Mouse (Mus musculus) neutrophil, adult 5-6 weeks (primary cell): ENCODE results near the gene Myrfl. TPM values are rescaled to one million over a fixed set of nuclear protein-coding genes. Genes with fewer than 3 reads are reported as not detected.

Experiments used
- ATAC-seq: fragments of 151-379, 151-347 bp; 2 replicates; pipeline ENCODE4 v1.8.0; 2017; ENCODE audit warnings: mild to moderate bottlenecking, moderate TSS enrichment; ENCODE audit not compliant: insufficient number of reproducible peaks, poor library complexity, low FRiP score, severe bottlenecking; ENCODE audit errors: extremely low read depth
- total RNA-seq: library from RNA; stranded (forward); fragments of 200-1000 nt; gene quantifications from 2 replicates; pipeline ENCODE4 v1.2.3, GENCODE M21; 2017

Gene Myrfl
- total RNA-seq, 1 experiment from 2014 or later, result 0.12 TPM

DNA sequence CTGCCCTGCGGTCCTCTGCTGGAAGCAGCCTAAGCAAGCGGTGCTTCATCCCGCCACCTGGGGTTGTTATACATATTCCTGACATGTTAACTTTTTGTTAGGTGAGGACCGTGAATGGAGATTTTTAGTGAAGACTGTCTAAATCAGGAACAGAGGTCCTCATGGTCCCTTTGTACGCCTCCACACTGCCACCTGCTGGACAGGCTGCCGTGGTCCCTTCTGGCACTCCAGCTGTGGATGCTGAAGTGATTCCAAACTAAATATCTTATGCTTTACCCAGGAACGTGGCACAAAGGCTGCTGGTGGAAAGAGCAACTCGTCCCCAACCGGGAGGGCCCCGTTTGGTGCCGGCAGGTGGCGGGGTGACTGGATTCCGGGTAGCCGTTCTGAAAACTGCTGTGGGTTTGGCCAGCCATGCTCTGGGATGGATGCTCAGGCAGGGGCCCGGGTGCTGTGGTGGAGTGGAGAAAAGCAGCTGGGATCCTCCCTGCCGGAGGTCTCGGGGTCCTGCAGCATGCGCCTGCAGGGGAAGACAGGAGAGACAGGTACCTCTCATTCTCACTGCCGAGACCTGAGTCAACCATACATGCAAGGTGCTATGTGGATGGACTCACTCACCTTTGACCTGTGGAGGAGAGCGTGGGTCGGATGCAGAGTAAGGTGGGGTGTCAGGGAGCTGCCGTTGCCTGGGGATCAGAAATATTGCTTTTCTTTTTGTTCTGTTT is 47.8 kb downstream of the Myrfl start:
- peak; percentile 47; the same call in 1 of the 2 replicates for ATAC-seq

DNA sequence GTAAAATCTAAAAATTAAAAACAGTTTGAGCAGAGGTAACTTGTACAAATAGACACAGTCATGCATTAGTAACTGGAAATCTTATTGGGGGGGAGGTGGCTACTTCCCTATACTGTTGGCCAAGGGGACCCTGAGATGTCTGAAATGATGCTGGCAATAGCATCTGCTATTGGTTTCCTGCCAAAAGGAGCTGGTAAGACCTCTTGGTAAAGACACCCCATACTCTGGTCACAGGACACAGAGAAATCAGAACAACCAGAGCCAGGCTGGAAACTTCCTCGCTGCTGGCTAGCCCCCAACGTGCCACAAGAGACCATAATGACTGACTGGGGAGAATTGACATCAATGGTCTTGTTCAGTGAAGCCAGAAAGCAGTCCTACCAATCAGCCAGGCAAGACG is 55.2 kb downstream of the Myrfl start:
- ATAC-seq, result no peak

DNA sequence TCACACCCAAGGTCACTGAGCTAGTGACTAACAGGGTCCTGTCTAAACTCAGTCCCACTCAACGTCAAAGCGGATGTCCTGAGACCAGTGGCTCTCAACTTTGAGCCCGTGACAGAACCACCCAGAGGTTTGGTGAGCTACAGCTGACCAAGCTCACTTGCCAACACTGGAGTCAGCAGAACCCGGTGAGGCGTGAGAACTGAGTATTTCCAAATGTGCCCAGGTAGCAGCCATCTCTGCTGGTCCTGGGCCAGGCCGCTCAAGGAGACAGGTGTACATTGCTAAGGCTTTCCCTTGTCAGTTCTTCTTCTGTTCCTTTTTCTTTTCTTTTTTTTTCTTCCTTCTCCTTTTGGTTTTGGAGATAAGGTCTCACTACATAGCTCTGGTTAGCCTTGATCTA is 66.0 kb downstream of the Myrfl start:
- no peak for ATAC-seq

DNA sequence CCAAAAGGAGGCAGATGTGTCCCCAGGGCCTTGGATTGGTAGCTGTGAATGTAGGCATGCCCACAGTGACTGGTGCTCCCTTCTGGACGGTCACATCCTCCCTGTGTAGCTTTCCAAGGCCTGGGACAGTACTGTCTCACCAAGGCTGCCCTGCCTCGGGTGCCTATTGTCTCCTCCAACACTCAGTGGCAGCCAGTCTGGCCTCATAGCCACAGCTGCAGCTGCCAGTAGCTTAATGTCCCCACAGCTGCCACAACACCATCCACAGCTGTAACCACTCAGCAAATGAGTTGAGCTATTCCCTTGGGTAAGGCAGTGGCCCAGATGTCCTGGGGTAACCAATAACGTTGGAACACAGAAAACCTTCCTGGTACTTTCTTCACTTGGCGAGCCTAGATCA is 68.6 kb downstream of the Myrfl start:
- ATAC-seq, result no peak

DNA sequence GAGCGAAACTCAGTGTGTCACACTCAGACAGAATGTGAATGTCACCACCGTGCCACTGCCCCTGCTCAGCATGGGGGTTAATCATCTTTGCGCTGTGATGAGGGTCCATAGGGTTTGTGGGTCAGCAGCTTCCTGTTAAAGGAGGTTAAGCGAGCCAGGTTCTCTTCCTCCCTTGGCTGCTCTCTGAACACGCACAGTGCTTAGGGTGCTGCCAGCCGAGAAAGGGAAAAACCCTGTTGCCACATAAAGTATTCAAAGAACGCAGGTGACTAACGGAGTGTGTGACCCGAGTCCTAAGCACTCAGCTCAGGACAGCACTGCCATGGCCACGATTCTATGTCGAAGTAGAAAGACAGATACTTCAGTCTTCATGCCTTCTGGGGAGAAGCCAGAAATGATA is 69.4 kb downstream of the Myrfl start:
- no peak for ATAC-seq

DNA sequence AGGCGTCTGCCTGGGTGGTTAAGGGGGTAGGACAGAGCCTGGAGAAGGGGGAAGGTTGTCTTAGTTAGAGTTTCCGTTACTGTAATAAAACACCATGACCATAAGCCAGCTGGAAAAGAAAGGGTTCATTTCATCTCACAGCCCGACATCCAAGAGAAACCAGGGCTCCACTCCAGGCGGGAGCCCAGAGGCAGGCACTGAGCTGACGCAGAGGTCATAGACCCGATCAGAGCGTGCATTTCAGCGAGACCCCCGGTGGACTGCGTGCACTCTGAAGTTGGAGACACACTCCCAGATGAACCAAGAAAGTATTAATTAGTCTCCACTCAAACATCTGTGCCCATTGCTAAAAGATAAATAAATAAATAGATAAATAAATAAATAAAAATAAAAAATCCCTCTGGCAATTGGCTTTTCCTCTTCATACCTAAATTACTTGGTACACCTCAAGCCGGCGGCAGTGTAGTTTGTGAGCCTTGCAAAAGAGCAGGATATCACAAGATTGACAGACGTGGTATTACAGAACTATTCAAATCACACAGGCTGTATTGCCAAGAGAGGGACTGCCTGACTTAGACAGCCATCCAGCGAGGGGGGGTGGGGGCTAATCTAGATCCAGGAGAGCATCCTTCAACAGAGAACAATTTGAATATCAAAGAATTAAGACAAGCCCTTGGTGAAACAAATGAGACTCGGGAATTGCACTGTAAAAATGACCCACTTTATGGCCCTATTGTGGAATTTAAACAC is 81.2 kb downstream of the Myrfl start:
- ATAC-seq, result no peak

DNA sequence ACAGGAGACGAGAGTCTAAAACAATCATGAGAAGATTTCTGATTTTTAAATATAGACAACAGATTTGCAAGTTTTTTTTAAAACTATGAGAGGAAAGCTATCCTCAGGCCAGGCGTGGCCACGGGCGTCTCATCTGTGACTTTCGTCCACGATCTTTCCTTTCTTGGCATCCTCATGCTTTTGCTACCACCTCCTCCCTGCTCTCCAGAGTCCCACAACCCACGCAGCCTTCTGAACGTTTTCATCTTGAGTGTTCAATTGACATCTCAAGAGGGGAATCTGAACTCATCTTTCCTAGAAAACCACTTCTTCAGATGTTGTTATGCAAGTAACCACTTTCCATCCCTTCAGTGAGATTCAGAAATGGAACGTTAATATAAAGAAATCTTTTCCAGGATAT is 83.6 kb downstream of the Myrfl start:
- ATAC-seq, result no peak

DNA sequence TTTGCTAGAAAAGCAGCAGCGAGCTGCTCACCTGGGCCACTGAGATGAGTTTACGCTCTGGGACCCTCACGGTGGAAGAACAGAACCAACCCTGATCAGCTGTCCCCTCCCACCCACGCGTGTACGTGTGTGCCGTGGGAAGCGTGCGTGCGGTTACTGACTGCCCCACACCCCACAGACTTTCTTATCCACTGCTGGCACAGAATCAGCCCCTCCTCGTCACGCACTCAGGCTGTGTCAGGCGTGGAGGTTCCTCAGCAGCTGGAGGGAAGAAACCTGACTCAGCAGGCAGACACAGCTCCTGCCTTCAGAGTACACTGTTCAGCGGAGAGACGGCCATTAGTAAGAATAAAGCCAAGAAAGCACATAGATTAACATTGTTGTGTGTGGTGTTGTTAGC is 86.0 kb downstream of the Myrfl start:
- no peak for ATAC-seq

DNA sequence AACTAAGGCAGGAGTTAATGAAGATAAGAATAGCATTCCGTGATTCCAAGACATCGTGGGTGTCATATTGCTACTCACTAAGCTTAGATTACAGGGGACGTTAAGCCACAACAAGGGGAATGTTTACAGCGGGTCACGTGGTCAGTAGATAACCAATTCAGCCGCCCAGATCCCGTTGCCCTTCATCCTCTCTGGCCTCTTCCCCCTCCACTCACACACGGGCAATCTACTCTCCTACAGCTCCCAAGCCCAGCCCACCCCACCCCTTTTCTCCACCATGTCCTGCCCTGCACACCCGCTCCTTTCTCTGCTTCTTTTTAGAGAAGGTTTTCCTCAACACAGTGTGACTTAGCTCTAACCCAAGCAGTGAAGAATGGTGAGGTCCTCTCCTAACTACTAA is 87.3 kb downstream of the Myrfl start:
- ATAC-seq, result no peak

DNA sequence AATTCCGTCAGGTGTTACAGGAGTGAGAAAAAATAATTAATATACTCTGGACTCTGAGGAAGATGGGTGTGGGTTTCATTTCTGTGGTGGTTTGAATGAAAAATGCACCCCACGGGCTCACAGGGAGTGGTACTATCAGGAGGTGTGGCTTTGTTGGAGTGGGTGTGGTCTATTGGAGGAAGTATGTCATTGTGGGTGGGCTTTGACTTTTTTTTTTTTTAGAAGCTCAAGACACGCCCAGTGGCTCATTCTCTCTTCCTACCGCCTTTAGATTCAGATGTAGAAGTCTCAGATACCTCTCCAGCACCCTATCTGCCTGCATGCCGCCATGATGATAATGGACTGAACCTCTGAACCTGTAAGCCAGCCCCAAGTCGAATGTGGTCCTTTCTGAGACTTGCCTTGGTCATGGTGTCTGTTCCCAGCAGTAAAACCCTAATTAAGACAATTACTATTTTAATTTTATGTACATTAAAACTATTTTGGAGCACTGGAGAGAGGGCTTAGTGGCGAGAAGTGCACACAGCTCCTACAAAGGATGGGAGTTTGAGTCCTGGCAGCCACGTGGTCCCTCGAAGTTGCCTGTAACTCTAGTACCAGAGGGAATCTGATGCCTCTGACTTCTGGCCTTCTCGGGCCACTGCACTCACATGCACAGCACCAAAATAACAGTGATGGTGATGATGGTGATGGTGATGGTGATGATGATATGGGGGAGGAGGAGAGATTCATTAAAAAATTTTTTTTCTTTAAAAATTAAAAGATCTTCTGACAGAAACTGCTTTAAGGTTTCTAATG is 88.0 kb downstream of the Myrfl start:
- ATAC-seq, result no peak

DNA sequence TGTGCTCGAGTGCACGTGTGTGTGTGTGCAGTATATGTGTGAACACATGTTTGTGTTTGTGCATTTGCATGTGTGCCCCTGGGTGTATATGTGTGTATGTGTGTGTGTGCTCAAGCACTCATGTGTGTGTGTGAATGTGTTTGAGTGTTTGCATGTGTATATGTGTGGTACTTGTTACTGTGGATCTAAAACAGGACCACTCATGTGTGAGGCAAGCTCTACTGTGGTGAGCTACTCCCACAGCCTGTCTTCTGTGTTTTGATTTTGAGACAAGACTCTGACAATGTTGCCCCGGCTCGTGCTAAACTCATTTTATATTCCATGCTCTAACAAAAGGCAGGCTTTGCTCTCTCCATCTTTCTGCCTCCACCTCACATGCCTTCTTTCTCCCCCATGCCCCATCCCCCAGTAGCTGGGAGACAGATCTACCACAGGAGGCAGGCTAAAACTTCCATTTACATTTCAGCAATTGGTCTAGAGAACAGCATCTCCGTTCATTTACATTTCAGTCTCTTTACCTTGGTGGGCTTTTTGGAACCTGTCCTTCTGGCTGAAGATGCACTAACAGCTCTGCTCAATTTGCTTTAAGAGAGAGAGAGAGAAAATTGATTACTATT is 94.4 kb downstream of the Myrfl start:
- ATAC-seq, result no peak

DNA sequence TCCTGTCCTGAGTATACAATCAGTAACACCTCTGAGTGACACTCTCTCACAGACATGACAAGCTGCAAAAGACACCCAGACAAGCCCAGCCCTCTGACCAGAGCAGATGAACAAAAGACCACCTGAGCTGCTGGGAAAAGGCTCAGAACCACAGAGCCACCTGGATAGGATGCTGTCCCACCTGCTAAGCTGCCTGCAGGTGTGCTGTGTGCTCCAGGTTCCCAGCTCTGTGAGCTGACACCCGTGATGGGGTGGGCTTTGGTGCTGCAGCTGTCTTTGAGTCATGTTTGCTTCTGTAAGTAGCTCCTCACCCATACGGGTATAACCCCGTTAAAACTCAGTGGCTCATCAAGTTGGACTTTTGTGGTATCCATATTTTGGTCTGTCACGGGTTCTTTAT is 95.4 kb downstream of the Myrfl start:
- no peak for ATAC-seq

DNA sequence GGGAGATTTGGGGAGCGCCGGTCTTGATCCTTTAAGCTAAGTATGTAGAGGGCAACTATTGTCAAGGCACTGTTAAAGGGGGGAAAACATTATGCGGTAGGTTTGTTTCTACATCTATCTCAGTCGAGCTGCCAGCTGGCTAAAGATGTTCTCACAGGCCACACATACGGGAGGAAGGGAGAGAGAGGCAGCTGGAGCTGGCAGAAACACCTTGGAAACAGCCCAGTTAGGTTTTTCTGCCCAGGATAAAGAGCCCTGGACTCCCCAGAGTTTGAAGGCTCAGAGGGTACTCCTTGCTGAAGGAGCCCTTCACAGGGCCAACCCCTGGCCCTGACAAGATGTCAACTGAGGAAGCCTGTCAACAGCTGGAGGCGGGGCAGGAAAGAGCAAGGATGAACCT is 100.7 kb downstream of the Myrfl start:
- ATAC-seq, result no peak

DNA sequence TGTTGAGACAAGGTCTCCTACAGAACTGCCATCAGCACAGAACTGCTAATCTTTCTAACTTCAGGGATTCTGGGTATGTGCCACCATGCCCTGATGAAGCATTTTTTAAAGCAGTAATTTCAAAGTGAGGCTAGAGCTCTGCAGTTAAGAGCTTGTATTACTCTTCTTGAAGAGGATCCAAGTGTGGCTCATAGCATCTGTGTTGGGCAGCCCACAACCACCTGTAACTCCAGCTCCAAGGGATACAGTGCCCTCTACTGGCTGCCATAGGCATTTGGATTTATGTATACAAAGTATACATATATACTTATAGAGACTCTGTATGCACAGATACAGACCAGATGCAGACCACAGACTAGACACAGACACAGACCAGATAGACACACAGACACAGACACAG is 107.6 kb downstream of the Myrfl start:
- 0 out of 2 replicates have a peak, but pooled peaks have one; percentile 26 for ATAC-seq

DNA sequence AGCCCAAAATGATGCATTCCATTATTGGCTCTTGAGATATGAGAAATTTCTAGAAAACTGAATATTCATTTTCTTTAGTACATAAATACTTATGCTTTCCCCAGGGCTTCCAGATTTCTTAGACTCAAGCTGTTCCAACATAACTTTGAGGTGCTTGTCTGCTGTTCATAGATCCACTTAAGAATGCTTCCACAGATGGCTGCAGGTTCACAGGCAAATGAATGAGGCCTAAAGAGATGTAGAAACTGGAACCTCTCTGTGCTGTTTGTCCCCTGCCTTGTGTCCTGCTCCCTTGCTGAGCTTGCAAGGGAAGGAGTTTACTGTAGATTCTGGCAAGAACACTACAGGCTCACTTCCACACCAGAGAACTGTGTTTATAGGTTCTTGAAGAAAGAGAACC is 108.3 kb downstream of the Myrfl start:
- no peak for ATAC-seq

DNA sequence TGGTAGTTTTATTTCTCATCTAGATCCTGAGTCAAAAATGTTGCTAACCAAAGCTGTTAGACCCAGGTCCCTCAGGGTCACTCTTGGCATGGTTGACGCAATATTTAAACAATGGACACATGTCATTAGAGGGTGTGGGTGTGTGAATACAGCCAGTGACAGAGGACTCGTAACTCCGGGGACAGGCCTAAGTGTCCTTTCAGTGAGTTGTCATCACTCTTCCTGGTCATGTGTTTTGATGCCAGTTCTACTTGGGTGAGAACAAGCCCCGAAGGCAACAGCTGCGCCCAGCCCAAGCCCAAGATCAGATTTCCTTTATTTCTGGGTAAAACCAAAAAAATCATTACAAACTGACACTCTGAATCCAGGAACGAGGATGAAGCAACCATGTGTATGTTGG is 112.6 kb downstream of the Myrfl start:
- no peak for ATAC-seq

DNA sequence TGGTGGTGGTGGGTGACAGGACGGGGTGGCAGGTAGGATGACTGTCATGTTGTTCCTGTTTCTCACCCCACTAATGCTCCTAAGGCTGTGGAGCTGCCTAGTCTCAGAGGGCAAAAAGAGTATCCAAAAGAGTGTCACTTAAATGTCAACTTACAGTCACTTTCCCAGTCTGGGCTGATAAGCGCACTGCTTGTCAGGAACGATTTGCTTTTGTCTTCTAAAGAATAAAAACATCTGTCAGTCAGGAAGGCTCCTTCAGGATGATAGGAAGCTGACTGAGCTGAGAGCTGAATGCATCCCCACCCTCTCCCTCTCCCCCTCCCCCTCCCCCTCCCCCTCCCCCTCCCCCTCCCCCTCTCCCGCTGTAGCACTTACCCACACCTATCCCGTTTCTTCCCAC is 113.7 kb downstream of the Myrfl start:
- ATAC-seq, result no peak

DNA sequence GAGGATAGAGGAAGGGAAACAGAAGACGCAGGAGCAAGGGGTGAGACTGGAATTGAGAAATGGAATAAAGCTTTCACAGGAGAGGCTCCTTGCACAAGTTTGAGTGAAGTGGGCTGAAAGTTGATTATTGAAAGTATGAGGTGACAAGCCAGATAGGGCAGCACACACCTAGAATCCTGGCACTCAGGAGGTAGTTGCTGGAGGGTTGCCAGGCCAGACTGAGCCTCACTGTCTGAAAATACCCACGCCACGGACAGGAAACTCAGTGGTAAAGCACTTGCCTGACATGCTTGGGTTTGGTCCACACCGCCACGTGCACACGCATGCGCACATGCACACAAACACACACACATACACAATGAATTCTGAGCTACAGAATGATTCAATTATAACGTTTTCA is 118.8 kb downstream of the Myrfl start:
- no peak for ATAC-seq

DNA sequence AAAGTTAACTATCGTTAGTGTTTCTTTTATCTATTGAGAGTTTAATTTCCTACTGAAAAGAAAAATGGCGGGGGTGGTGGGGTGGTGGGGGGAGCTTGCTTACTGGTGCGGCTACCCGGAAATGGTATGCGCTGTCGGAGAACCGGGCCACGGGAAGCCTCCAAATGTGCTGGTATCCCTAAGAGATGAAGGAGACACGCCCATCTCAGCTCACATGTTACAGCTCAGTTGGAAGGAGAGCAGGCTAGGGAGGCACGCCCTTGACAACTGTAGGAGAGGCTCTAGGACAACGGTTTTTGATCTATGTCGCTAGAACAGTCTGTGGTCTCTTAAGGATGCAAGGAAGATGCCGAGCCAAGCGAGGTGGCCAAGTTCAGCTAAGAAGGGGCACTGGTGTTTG is 119.9 kb downstream of the Myrfl start:
- ATAC-seq, result no peak
